Mouse (Mus musculus) stomach, embryonic 16.5 days (tissue): ENCODE results near the gene Lrba. TPM values are rescaled to one million over a fixed set of nuclear protein-coding genes. Genes with fewer than 3 reads are reported as not detected.

Source experiments
- ATAC-seq: fragments of 200-750 bp; cut with Nextera tagmentation; 2 replicates; pipeline ENCODE4 v1.8.0; 2017; ENCODE audit warnings: moderate number of reproducible peaks, moderate TSS enrichment; ENCODE audit not compliant: insufficient read depth, low FRiP score
- H3K27ac ChIP-seq: fragments of 300-500 bp; sonication (generic); 2 replicates; pipeline ENCODE4 v1.5.1; 2014; ENCODE audit warnings: low read length
- H3K27me3 ChIP-seq: fragments of 300-500 bp; sonication (generic); 2 replicates; pipeline ENCODE4 v1.6.1; 2014; ENCODE audit warnings: low read length, control low read depth, mixed read lengths; ENCODE audit not compliant: control insufficient read depth, insufficient read depth
- H3K36me3 ChIP-seq: fragments of 300-500 bp; sonication (generic); 2 replicates; pipeline ENCODE4 v1.6.1; 2014; ENCODE audit warnings: low read length; ENCODE audit not compliant: control insufficient read depth, insufficient read depth
- H3K4me1 ChIP-seq: fragments of 300-500 bp; sonication (generic); 2 replicates; pipeline ENCODE4 v1.6.1; 2014; ENCODE audit warnings: low read length, control low read depth, mixed read lengths; ENCODE audit not compliant: control insufficient read depth, insufficient read depth
- H3K4me2 ChIP-seq: fragments of 300-500 bp; sonication (generic); 2 replicates; pipeline ENCODE4 v1.6.1; 2014; ENCODE audit warnings: low read depth, low read length, mixed read lengths
- H3K4me3 ChIP-seq: fragments of 300-500 bp; sonication (generic); replicated peaks from 2 replicates; pipeline ENCODE4 v1.5.1; 2014; ENCODE audit warnings: mild to moderate bottlenecking, low read length
- H3K9ac ChIP-seq: fragments of 300-500 bp; sonication (generic); 2 replicates; pipeline ENCODE4 v1.6.1; 2014; ENCODE audit warnings: low read length
- H3K9me3 ChIP-seq: fragments of 300-500 bp; sonication (generic); replicated peaks from 2 replicates; pipeline ENCODE4 v1.6.1; 2016; ENCODE audit warnings: low read length, control low read depth; ENCODE audit not compliant: control insufficient read depth
- WGBS: fragments of 180-500 bp; shearing (Covaris S2); extraction: QIAGEN DNeasy Blood & Tissue Kit; methylation state at CpG from one replicate; pipeline ENCODE4 v1.1.7; 2014; 5-methylcytosine and 5-hydroxymethylcytosine counted together
- polyA plus RNA-seq: library from polyadenylated mRNA; unstranded; fragments of >200 nt; fragmentation: Nextera tagmentation; extraction: Ambion mirVana; gene quantifications from 2 replicates; pipeline ENCODE4 v1.2.1, GENCODE M21; 2015

Gene Lrba
- polyA plus RNA-seq, 1 experiment from 2014 or later, result 3.5 TPM

- no peaks in the 10 kb centered on the region for H3K27me3 ChIP-seq
- H3K27ac ChIP-seq, result no peak overlapping the region
- 68% methylated on average over 3 of the region's 3 CpGs for WGBS
- H3K4me1 ChIP-seq, result no peaks in the 10 kb centered on the region
- no peak overlapping the region for H3K9ac ChIP-seq
- H3K4me2 ChIP-seq, result no peak overlapping the region
- H3K36me3 ChIP-seq, result no peaks in the 10 kb centered on the region
- no peaks in the 10 kb centered on the region for H3K9me3 ChIP-seq
- ATAC-seq, result no peak
- no peak overlapping the region for H3K4me3 ChIP-seq
Observed at GRCm38 (mm10) chr3:86738831-86739230, 514.4 kb downstream of the Lrba start.

DNA sequence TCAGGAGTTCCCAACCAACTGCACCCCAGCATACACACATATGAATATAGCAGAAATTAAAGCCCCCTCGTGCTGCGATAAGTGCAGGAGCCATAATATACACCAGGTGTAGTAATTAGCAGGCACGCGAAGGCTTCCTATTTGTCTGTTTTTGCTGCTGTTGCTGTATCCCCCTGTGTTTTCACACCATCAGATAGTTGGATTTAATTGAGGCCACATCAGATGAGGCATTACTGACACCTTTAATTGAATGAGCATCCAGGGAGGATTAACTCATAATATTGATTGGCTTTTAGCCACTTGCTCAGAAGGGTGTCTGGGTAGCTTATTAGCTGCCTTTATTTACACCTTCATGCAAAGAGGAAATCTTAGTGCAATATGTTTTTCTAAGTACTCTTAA lies 515.3 kb downstream of the Lrba start:
- Histone ChIP-seq H3K4me1 (no peaks in the 10 kb centered on the region), H3K9me3 (no peaks in the 10 kb centered on the region), H3K9ac (no peak overlapping the region), H3K36me3 (no peaks in the 10 kb centered on the region), H3K27ac (no peak overlapping the region), H3K4me2 (no peak overlapping the region), H3K27me3 (no peaks in the 10 kb centered on the region), H3K4me3 (no peak overlapping the region)
- WGBS, result 86% methylated on average over 4 of the region's 4 CpGs
- ATAC-seq, result no peak

- Histone ChIP-seq H3K36me3 (no peaks in the 10 kb centered on the region), H3K4me2 (no peak overlapping the region), H3K4me1 (no peaks in the 10 kb centered on the region), H3K9ac (no peak overlapping the region), H3K9me3 (no peaks in the 10 kb centered on the region), H3K27ac (no peak overlapping the region), H3K4me3 (no peak overlapping the region), H3K27me3 (no peaks in the 10 kb centered on the region)
- WGBS, result 79% methylated on average over 4 of the region's 4 CpGs
- no peak for ATAC-seq
Observed at GRCm38 (mm10) chr3:86745348-86745747, 520.9 kb downstream of the Lrba start.

- H3K9ac ChIP-seq, result no peak overlapping the region
- no peaks in the 10 kb centered on the region for H3K4me1 ChIP-seq
- H3K36me3 ChIP-seq, result no peaks in the 10 kb centered on the region
- H3K27ac ChIP-seq, result no peak overlapping the region
- H3K27me3 ChIP-seq, result no peaks in the 10 kb centered on the region
- H3K9me3 ChIP-seq, result no peaks in the 10 kb centered on the region
- no peak overlapping the region for H3K4me3 ChIP-seq
- H3K4me2 ChIP-seq, result no peak overlapping the region
- WGBS, result 76% methylated on average over 10 of the region's 10 CpGs
- no peak for ATAC-seq
Observed at GRCm38 (mm10) chr3:86745769-86746512, 521.5 kb downstream of the Lrba start.

DNA sequence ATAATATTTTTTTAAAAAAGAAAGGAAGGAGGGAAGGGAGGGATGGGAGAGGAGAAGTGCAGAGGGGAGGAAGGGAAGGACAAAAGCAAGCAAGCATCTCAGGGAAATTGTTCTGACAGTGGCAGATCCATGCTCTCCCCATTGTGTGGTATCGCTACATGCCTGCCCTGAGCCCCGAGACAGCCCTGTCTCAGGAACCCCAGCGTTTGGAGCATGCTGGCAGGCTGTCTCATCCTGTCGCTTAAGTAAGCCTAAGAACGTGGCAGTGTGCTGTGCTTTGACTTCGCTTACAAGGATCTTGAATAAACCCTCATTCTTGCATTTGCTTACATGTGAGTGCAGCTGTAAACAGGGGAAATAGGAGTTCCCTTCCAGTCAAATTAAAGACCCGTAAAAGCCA lies 526.2 kb downstream of the Lrba start:
- no peak for ATAC-seq
- Histone ChIP-seq H3K27ac (no peak overlapping the region), H3K4me1 (no peaks in the 10 kb centered on the region), H3K9me3 (no peaks in the 10 kb centered on the region), H3K4me3 (no peak overlapping the region), H3K4me2 (no peak overlapping the region), H3K36me3 (no peaks in the 10 kb centered on the region), H3K27me3 (no peaks in the 10 kb centered on the region), H3K9ac (no peak overlapping the region)
- WGBS, result 54% methylated on average over 7 of the region's 7 CpGs

DNA sequence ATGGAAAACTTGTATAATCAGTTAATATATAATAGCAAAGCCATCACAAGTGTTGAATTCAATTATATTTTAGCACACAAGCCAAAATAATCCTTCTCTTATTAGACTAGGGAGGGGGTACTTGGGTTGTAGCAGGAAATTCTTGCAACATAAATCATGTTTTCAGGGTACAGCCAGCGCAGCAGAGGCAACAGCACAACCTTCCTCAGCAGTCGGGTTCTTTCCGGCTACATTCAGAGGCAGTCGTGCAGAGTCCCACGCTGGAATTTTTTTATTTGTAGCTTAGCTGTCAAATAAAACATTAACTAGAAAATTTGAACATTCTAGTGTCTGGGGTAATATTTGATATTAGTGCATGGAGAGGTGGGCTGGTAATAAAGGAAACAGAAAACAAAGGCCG lies 529.7 kb downstream of the Lrba start:
- no peak for ATAC-seq
- no peaks in the 10 kb centered on the region for H3K36me3 ChIP-seq
- no peaks in the 10 kb centered on the region for H3K9me3 ChIP-seq
- H3K27me3 ChIP-seq, result no peaks in the 10 kb centered on the region
- 42% methylated on average over 6 of the region's 6 CpGs for WGBS
- no peak overlapping the region for H3K27ac ChIP-seq
- no peak overlapping the region for H3K9ac ChIP-seq
- no peaks in the 10 kb centered on the region for H3K4me1 ChIP-seq
- no peak overlapping the region for H3K4me3 ChIP-seq
- no peak overlapping the region for H3K4me2 ChIP-seq

GRCm38 (mm10) chr3:86754595-86755557 lies 530.4 kb downstream of the Lrba start:
- Histone ChIP-seq H3K4me2 (no peak overlapping the region), H3K9ac (no peak overlapping the region), H3K4me1 (no peaks in the 10 kb centered on the region), H3K36me3 (no peaks in the 10 kb centered on the region), H3K27ac (no peak overlapping the region), H3K4me3 (no peak overlapping the region), H3K27me3 (no peaks in the 10 kb centered on the region), H3K9me3 (no peaks in the 10 kb centered on the region)
- WGBS, result 73% methylated on average over 14 of the region's 14 CpGs
- no peak for ATAC-seq

DNA sequence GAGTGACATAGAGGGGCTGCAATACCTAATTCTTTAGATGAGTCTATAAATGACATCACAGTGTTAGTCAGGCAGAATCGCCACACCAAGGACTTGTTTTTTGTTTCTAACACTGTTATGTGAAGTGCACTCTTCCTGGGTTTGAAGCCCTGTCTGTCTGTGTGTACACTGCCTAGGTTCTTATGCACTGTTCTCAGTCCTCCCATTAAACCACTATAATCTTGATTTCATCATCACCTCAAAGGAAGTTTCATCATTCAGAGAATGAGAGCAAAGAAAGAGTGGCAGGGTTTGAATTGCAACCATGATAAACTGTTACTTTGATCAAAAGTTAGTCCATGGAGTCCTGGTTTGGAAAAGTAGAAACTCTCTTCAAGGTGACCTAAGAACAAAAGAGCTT lies 532.1 kb downstream of the Lrba start:
- Histone ChIP-seq H3K27me3 (no peaks in the 10 kb centered on the region), H3K27ac (no peak overlapping the region), H3K9ac (no peak overlapping the region), H3K4me1 (no peaks in the 10 kb centered on the region), H3K36me3 (no peaks in the 10 kb centered on the region), H3K9me3 (no peaks in the 10 kb centered on the region), H3K4me2 (no peak overlapping the region), H3K4me3 (no peak overlapping the region)
- no peak for ATAC-seq
- 77% methylated on average over 1 of the region's 1 CpGs for WGBS

- Histone ChIP-seq H3K9me3 (no peaks in the 10 kb centered on the region), H3K36me3 (no peaks in the 10 kb centered on the region), H3K27ac (no peak overlapping the region), H3K4me1 (no peaks in the 10 kb centered on the region), H3K9ac (no peak overlapping the region), H3K4me3 (no peak overlapping the region), H3K27me3 (no peaks in the 10 kb centered on the region), H3K4me2 (no peak overlapping the region)
- 62% methylated on average over 6 of the region's 6 CpGs for WGBS
- ATAC-seq, result no peak
Observed at GRCm38 (mm10) chr3:86758727-86759126, 534.2 kb downstream of the Lrba start.
